Mouse (Mus musculus) brown adipose tissue, adult 24 weeks (tissue): ENCODE measurements around the gene Rad51ap1. TPM values are rescaled to one million over a fixed set of nuclear protein-coding genes. Genes with fewer than 3 reads are reported as not detected.
A peak's percentile ranks its signal among the peaks of the same experiment; 100 is the strongest.

Source experiments
- H3K27ac ChIP-seq: fragments of 200-500 bp; replicated peaks from 2 replicates; pipeline ENCODE4 v1.5.1; 2012; ENCODE audit warnings: low read depth, mild to moderate bottlenecking, low read length
- H3K4me1 ChIP-seq: fragments of 200-500 bp; 2 replicates; pipeline ENCODE4 v1.6.1; 2012; ENCODE audit warnings: low read length, mixed read lengths; ENCODE audit not compliant: control insufficient read depth, insufficient read depth, insufficient read length
- H3K4me3 ChIP-seq: fragments of 200-500 bp; 2 replicates; pipeline ENCODE4 v1.5.1; 2012; ENCODE audit warnings: low read depth, mild to moderate bottlenecking, low read length, moderate library complexity; ENCODE audit not compliant: insufficient read depth
- polyA plus RNA-seq: library from polyadenylated mRNA; stranded (reverse); fragments of >200 nt; gene quantifications from 2 replicates; pipeline ENCODE4 v1.2.4, GENCODE M21; 2012; ENCODE audit not compliant: missing spikeins, insufficient read depth, insufficient read length

The Rad51ap1 gene
- 1.3 TPM in 1 of 2 replicates, not detected in the other for polyA plus RNA-seq

DNA sequence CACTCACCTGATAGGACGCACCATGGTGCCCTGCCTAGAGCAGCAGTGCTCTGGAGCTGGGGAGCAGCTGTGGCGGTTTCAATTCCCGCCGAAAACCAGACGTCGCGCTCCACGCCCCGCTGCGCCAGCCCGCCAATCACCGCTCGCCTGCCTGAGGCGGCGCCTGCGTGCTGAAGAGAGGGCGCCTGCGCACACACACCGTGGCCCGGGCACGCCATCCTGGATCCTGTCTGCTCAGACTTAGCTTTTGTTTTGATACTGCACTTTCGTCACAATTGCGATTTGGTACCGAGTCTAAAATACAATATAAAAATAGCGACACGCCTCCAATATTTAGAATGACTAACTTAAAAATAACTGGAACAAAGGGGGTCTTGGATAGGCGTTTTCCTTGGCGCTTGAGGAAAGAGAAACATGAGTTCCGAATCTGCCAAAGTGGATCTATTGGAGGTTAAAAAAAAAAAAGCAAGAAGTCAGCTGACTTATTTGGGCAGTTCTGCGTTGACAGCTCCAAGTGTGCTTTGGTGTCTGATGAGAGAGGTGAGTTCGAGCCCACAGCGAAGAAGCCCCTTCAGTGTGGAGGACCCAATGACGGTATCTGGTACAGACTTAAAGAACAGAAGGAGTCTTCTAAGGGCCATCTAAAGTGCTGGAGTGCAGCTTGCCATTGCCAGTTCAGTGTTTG, at the start of gene Rad51ap1, which contains the start of gene D6Wsu163e:
TSS of gene Rad51ap1 (minus strand) at position 101 of the 685 bp plus-strand sequence.
TSS of gene D6Wsu163e (plus strand) at position 476 of the 685 bp plus-strand sequence.
- peak within 1 kb of the TSS; percentile 88 for H3K4me3 ChIP-seq
- peaks cover 6% of the 10 kb centered on the region for H3K4me1 ChIP-seq
- H3K27ac ChIP-seq = peak within 1 kb of the TSS; percentile 86

DNA sequence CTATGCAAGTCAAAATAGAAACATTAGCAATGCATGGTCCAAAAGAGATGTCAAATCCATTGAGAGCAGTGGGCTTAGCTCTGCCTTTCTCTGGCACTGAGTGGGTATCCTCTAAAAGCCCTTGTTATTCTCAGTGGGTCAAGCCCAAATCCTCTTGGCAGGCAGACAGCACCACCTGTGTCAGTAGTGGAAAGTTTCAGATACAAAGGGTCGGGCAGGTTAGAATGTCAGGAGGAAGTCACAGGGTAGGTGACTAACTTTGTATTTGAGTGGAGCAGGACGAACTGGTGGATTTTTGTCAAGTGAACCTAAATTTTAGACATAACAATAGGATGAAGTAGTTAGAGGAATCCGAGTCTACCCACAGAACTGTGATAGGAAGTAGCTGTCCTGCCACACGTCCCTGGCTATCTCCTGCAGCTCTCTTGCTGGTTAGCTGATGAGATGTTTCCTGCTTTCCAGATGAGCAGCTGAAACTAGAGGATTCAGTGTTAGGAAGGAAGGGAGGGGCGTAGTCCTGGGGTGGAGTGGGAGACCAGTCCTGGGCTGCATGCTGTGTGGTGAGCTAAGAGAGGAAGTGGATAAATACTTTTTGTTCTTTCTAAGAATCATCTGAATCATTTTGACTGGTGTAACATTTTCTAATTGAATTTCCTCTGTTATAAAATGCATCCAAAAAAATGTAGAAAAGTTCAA, 42.3 kb upstream of the Rad51ap1 start:
- H3K27ac ChIP-seq = no peak overlapping the region
- no peaks in the 10 kb centered on the region for H3K4me1 ChIP-seq
- H3K4me3 ChIP-seq = no peak overlapping the region

DNA sequence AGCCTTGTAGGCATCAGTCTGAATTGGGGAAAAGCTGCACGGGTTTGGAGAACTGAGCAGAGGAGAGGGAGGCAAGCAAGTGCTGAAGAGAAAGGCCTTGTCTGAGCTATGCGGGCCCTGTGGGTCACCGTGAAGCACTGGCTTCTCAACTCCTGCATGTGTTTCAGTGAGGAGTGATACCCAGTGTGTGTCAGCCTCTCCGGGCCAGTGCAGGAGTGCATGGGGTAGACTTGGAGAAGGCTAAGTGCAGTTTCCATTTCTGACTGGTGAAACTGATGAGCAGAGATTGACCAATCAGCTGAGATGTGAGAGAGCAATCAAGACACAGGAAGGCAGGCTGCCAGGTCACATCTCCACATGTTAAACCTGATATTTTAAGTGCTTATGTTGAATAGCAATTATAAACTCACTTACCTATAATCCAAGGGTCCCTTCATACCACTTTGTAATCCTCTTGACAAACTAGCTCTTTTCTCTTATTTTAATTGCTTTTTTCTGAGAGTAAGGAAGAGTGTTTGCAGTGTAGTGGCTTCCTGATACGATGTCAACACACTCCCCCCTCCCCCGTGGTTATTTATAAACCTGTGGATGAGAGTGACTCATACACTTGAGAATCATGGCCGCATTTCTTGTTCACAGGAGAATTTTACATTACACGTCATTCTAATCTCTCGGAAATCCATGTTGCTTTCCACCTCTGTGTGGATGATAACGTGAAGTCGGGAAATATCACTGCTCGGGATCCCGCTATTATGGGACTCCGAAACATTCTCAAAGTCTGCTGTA, 27.0 kb upstream of the Rad51ap1 start:
- Histone ChIP-seq H3K4me3 (no peak overlapping the region), H3K27ac (no peak overlapping the region), H3K4me1 (no peaks in the 10 kb centered on the region)

DNA sequence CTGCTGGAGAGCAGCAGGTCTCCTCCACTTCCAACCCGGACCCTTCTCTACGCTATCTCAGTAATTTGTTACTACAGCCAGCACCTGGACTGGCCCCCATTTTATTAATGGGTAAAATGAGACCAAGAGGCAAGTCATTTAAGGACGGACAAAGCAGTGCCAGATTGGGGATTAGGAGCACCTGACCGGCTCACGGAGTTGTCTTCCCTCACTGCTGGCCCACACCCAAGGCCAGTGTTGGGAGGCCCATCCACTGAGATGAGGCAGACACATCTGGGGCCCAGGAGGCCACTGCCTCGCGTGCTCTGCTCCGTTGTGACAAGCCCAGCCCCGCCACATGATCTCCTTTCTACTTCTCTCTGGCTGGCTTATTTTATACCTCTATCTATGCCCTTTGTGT, 24.0 kb upstream of the Rad51ap1 start:
- H3K4me1 ChIP-seq = no peaks in the 10 kb centered on the region
- H3K27ac ChIP-seq = no peak overlapping the region

DNA sequence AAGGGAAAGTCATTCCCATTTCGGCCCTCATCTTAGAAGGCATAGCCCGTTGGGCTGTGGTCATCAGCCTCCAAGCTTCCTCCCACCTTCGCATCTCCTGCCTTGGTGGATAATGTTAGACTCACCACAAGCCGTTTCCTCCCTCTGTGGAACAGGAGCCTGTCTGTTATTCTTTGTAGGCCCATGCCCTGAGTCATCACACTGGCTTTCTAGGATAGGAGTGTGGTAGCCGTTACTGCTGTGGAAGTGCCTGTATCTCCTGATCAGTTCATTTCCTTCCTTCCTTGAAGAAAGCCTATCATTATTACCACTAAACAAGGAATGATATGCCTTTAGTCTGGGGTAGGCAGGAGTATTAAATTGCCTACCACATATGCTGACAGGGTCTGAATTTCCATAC, 23.3 kb upstream of the Rad51ap1 start:
- Histone ChIP-seq H3K27ac (no peak overlapping the region), H3K4me3 (no peak overlapping the region), H3K4me1 (no peaks in the 10 kb centered on the region)

More for the DNA sequence above, 24.0 kb upstream of the Rad51ap1 start:
- H3K4me3 ChIP-seq = no peak overlapping the region

DNA sequence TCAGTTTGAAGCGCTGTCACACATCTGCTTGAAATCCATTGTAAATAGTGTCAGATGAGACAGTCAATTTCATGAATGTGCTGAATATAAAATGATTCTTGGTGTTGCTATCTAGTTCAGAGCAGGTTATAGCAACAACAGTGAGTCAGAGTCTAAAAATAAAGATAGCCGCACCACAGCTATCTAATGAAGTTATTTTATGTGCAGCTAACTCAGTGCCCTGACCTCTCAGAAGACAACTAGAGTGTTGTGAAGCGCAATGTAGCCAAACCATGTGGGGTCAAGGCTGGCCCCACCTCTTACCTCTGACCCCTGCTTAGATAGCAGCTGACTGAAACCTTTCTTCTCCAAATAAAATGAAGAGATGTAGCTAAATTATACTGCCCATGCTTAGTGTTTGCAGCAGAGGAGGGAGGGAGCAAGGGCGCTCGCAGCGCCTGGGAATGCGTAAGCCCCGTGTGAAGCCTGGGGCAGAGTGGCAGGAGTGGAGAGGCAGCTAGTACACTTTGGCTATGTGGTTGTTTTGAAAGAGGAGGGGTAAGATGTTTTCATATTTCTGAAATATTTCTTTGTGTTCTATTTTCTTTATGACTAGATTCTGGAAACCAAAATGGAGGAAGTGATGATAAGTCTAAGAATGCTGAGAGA, 22.1 kb upstream of the Rad51ap1 start:
- no peak overlapping the region for H3K4me3 ChIP-seq
- no peak overlapping the region for H3K27ac ChIP-seq
- no peaks in the 10 kb centered on the region for H3K4me1 ChIP-seq

DNA sequence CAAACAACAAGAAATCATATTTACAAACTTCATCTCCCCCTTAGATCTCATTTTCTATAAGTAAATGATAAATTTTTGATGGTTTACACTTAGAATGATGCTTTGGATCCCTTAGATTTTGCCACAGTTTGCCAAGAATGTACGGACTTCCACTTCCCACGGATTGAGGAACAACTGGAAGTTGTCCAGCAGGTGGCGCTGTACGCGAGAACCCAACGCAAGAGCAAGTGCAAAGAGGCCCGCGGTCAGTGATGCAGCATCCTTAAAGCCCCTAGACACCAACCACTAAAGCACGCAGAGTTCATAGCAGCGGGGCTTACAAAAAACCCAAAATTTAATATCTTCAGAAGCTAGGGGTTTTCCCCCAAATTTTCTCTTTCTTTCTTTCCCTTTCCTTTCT, 16.3 kb upstream of the Rad51ap1 start:
- H3K4me1 ChIP-seq = no peaks in the 10 kb centered on the region
- H3K4me3 ChIP-seq = no peak overlapping the region
- H3K27ac ChIP-seq = no peak overlapping the region

DNA sequence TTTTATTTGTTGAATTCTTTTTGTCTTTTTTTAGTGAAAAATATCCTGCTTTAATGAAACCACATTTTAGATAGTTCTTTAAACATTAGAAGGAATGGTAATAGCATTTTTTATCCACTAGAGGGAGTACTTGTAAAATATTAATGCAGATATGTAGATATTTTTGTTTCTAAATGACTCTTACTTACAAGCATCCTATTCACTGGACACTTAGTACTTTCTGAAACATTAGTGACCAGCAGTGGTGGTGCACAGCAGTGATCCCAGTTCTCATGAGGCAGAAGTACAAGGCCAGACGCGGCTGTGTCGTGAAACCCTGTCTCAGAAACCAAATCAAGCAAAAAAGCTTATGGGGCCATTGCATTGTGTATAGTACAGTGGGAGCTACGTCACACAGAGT, 8.9 kb upstream of the Rad51ap1 start:
- Histone ChIP-seq H3K4me3 (no peak overlapping the region), H3K4me1 (no peaks in the 10 kb centered on the region), H3K27ac (no peak overlapping the region)

DNA sequence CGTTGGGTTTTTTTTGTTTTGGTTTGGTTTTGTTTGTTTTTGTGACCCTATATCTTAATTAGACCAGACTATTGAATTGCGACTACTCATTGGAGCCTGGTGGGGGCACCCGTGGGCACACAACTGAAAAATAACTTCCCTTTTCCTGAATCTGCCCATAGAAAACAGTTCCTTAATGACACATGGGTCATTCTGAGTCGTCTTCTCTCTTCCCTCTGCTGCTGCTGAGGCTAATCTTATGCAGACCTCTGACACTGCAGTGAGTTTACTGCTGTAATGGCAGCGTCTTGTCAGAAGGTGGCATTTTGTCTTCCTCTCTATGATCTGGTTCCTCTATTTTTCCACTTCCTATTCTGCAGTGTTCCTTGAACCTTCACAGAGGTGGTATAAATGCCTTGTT, 1.1 kb upstream of the Rad51ap1 start:
- peaks cover 6% of the 10 kb centered on the region for H3K4me1 ChIP-seq
- H3K27ac ChIP-seq = no peak overlapping the region
- peak overlapping the region; percentile 88 for H3K4me3 ChIP-seq

DNA sequence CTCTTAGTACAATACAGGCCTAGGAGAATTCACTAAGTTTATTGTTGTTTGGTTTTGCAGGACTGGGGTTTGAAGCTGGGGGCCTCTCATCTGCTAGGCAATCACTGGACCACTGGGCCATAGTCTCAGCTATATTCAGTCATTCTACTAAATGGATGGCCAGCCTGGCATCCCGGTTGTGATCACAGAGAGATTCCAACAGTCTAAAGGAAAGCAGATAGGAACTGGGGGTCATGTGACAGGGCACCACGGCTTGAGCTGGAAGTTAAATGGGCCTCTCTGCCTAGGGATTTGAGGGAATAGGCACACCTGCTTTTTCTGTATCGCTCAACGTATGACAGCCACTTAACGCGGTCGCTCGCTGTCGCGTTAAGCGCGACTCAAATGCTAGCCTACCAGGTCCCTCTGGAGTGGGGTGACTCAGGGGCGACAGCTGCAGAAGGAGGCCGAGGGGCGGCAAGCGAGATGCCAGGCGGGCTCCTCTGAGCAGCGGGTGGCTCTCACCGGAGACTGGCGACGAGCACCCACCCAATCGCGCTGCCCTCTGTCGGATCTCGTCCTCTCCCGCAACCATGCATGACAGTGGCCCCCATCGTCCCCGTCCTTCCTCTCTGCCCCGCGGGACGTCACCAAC, 417 bp downstream of the Rad51ap1 start:
- Histone ChIP-seq H3K27ac (no peak overlapping the region), H3K4me3 (peak overlapping the region; percentile 70), H3K4me1 (peaks cover 6% of the 10 kb centered on the region)

DNA sequence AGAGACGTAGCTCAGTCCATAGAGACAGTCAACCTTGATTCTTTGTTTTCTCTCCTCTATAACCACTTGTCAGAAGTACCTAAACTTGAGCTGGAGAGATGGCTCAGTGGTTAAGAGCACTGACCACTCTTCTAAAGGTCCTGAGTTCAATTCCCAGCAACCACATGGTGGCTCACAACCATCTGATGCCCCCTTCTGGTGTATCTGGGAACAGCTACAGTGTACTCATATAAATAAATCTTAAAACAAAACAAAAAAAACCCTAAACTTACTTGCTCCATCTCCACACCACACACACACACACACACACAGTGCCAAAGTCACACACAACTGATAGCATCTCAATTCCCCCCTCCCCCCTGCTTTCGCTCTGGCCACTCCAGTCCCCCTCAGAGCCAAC, 1.3 kb downstream of the Rad51ap1 start:
- Histone ChIP-seq H3K4me3 (no peak overlapping the region), H3K4me1 (peaks cover 6% of the 10 kb centered on the region), H3K27ac (no peak overlapping the region)

DNA sequence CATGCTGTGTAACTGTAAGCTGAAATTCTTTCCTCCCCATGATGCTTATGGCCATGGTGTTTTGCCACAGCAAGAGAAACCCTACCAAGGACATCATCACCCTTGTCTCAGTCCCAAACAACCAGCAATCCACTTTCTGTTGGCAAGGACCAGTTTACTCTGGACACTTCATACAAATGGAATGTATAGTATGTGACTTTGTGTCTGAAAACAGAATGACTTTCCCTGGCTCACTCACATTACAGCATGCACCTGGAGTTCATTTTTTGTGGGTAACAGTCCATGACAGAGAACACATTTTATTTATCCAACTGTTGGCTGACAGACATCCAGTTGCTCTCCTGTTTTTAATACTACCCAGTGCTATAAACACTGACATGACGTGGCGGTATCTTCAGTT, 6.5 kb downstream of the Rad51ap1 start:
- Histone ChIP-seq H3K27ac (no peak overlapping the region), H3K4me1 (no peaks in the 10 kb centered on the region), H3K4me3 (no peak overlapping the region)

DNA sequence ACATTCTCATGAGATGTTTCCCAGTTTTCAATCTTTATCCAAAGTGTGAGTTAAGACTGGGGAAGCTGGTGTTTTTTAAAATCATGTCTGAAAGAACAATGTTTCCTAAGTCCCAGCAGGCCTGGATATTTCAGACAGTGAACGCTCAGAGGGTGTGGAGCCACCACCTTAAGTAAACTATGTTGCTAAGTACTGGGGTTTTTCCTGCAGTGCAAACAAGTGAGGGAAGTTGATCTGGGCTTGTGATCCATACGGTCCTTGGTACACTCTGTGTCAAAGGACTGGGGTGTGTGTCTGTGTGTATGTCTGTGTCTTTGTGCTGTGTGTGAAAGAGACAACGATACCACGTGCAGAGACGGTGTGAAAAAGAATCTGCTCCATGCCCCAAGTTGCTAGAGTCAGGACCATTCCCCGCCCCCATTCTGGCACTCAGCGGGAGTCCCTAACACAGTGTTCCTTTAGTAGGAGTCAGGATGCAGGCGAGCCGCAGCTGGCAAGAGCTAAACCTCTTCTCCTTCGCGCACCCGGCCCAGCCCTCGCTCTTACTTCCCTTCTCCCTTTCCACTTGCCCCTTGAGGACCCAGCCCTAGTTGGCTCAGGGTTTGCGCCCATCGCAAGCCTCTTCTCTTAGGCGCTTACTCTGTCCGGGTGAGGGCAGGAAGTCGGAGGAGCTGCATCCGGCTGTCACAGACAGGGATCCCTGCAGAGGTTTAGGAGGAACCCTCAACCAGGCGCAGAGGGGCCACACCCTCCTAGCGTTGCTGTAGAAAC, 18.1 kb downstream of the Rad51ap1 start, which contains the start of gene Dyrk4:
TSS of gene Dyrk4 (minus strand) at position 729 of the 771 bp plus-strand sequence.
- Histone ChIP-seq H3K4me1 (no peaks in the 10 kb centered on the region), H3K4me3 (peak within 1 kb of the TSS; percentile 40), H3K27ac (no peak within 1 kb of the TSS)

DNA sequence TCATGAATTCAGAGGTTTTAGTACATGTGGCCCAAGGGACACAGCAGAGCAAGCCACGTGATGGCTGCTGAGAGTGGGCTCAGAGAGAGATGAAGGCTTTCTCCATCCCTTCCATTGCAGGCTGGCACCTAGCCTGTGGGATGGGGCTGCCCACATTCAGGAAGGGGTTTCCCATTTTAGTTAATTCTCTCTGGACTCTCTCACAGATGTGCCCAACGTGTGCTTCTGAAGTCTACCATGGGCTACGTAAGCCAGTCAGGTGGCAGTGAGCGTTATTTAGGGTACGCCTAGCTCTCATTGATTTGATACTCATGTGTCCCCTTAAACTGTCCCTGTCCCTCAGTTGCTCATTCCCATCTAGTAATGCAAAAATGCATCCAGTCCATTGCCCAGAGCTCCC, 24.5 kb downstream of the Rad51ap1 start:
- H3K4me3 ChIP-seq = no peak overlapping the region
- no peak overlapping the region for H3K27ac ChIP-seq
- no peaks in the 10 kb centered on the region for H3K4me1 ChIP-seq
